Mouse (Mus musculus): ENCODE measurements around the gene Kctd15.

- TF ChIP-seq CTCF (IDR thresholded peaks at IDR 0.05; ENCODE audit: control insufficient read depth, insufficient read depth, insufficient read length) (no peak), MAX (IDR thresholded peaks at IDR 0.05) (no peak), CEBPB (IDR thresholded peaks at IDR 0.05; ENCODE audit: low read depth) (no peak)
Measured at GRCm38 (mm10) chr7:34651381-34651780, 5.2 kb downstream of the Kctd15 start.

All from C2C12 (cell line).